Mouse (Mus musculus): ENCODE measurements at regions not wholly inside any gene's neighbourhood (a gene's known extent, or its start where the extent isn't known, plus 50 kb on each side); places are given as distances from the start of the nearest gene placed in this dataset.

- no peak for TF ChIP-seq POLR2A (IDR thresholded peaks at IDR 0.05; ENCODE audit: insufficient read depth, low read depth, low read length)
- no peak for TF ChIP-seq CTCF (IDR thresholded peaks at IDR 0.05; ENCODE audit: insufficient read depth, low read depth, low read length)
These were observed 69.9 kb downstream of the Cpn2 start for GRCm38 (mm10) chr16:30197351-30197750.
